Mouse (Mus musculus) erythroblast, embryonic 14.5 days (primary cell): ENCODE measurements around the gene Kif12. TPM values are rescaled to one million over a fixed set of nuclear protein-coding genes. Genes with fewer than 3 reads are reported as not detected.

Experiments
- H3K27me3 ChIP-seq: 2 replicates; pipeline ENCODE4 v1.6.1; 2012; ENCODE audit warnings: inconsistent platforms; ENCODE audit not compliant: control insufficient read depth
- H3K36me3 ChIP-seq: 2 replicates; pipeline ENCODE4 v1.6.1; 2012; ENCODE audit warnings: mild to moderate bottlenecking, inconsistent platforms; ENCODE audit not compliant: control insufficient read depth
- H3K4me1 ChIP-seq: 2 replicates; pipeline ENCODE4 v1.6.1; 2012; ENCODE audit warnings: inconsistent platforms; ENCODE audit not compliant: control insufficient read depth
- H3K4me3 ChIP-seq: replicated peaks from 2 replicates; pipeline ENCODE3; 2012; ENCODE audit warnings: moderate library complexity, mild to moderate bottlenecking, inconsistent platforms
- H3K9me3 ChIP-seq: 2 replicates; pipeline ENCODE4 v1.6.1; 2012; ENCODE audit warnings: low read length, inconsistent platforms, mixed read lengths; ENCODE audit not compliant: control insufficient read depth
- GATA1 ChIP-seq: IDR thresholded peaks from 2 replicates; pipeline ENCODE4 v1.6.1; 2012; ENCODE audit warnings: low read length, inconsistent platforms, mixed read lengths
- TAL1 ChIP-seq: IDR thresholded peaks from 3 replicates; pipeline ENCODE4 v1.6.1; 2012; ENCODE audit warnings: low read length, inconsistent platforms, mixed read lengths
- polyA plus RNA-seq: library from polyadenylated mRNA; stranded (reverse); fragments of >175 nt; gene quantifications from 2 replicates; pipeline ENCODE4 v1.2.3, GENCODE M21; 2012

Gene Kif12
- polyA plus RNA-seq, 1 experiment = not detected

DNA sequence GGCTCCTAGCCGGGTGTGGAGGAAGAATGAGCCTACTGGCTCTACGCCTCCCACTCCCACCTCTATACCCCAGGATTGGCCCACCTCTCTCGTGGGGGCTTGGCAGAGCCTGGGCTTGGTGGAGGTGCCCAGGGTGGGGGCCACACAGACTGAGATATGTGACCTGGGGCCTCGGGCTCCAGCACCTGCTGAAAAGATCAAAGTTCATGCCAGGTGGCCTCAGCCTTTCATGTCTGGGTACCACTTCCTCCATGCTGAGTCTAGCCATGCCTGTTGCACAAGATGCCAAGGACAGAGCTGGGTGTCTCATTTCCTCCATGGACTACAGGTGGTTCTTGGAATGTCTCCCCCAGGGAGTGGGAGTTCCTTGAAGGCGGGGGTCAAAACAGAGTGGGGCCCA lies 5.6 kb downstream of the Kif12 start:
- no peaks in the 10 kb centered on the region; the same call in 1 of the 2 replicates for H3K36me3 ChIP-seq
- H3K4me1 ChIP-seq = no peaks in the 10 kb centered on the region
- H3K9me3 ChIP-seq = no peaks in the 10 kb centered on the region
- TF ChIP-seq GATA1 (no peak), TAL1 (no peak)
- H3K27me3 ChIP-seq = no peaks in the 10 kb centered on the region
- no peak overlapping the region for H3K4me3 ChIP-seq

DNA sequence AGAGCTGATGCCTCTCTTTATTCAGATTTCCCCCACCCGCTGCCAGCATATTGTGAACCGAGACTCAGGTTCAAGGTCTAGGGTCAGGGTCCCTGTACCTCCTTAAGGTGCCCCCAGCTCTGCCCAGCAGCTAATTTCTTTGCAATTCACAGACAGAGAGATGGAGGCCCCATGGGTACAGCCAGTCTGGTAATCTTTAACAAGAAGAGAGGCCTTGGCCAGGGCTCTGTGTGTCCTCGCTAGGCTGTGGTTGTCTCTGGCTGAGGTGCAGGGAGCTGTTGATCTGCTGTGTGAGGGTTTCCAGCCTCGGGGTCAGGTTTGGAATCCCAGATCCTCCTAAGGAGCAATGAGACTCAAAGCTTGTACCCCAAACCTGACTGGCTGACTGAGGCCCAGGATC lies 6.3 kb downstream of the Kif12 start:
- Histone ChIP-seq H3K9me3 (no peaks in the 10 kb centered on the region), H3K27me3 (no peaks in the 10 kb centered on the region), H3K4me3 (no peak overlapping the region), H3K4me1 (no peaks in the 10 kb centered on the region), H3K36me3 (no peaks in the 10 kb centered on the region; the same call in 1 of the 2 replicates)
- TF ChIP-seq TAL1 = no peak
- TF ChIP-seq GATA1 = no peak

DNA sequence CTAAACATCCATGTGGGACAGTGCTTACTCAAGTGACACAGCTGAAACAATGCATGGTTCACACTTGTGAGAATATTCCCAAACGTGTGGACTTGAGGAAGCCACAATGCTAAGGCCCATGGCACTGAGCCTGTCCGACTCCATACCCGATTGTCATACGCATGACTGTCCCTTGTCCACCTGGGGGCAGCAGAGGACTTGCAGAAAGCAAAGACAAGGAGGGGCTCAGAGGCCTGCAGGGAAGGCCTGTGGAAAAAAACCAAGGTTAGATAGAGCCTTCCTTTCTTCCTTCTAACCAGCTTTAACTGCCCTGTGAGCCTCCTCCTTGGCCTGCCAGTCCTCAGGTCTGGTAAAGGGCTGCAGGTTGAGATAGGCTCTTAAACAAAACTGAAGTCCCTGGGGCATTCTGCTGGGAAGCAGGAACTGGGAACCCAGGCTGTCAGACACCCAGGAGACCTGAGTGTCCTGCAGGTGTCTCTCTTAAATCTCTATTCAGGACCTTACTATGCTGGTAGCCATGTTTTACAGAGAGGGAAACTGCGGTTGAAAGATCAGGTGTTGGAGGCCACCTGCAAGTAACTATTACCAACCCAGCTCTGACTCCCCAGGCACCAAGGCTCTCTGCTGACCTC lies 12.9 kb downstream of the Kif12 start:
- Histone ChIP-seq H3K4me1 (no peaks in the 10 kb centered on the region), H3K36me3 (no peaks in the 10 kb centered on the region), H3K4me3 (no peak overlapping the region), H3K27me3 (no peaks in the 10 kb centered on the region), H3K9me3 (no peaks in the 10 kb centered on the region)
- TF ChIP-seq GATA1 (no peak), TAL1 (no peak)

GRCm38 (mm10) chr4:63158192-63158591 lies 13.7 kb downstream of the Kif12 start:
- Histone ChIP-seq H3K36me3 (no peaks in the 10 kb centered on the region), H3K9me3 (no peaks in the 10 kb centered on the region), H3K4me3 (no peak overlapping the region), H3K4me1 (no peaks in the 10 kb centered on the region), H3K27me3 (no peaks in the 10 kb centered on the region)
- TF ChIP-seq GATA1 = no peak

DNA sequence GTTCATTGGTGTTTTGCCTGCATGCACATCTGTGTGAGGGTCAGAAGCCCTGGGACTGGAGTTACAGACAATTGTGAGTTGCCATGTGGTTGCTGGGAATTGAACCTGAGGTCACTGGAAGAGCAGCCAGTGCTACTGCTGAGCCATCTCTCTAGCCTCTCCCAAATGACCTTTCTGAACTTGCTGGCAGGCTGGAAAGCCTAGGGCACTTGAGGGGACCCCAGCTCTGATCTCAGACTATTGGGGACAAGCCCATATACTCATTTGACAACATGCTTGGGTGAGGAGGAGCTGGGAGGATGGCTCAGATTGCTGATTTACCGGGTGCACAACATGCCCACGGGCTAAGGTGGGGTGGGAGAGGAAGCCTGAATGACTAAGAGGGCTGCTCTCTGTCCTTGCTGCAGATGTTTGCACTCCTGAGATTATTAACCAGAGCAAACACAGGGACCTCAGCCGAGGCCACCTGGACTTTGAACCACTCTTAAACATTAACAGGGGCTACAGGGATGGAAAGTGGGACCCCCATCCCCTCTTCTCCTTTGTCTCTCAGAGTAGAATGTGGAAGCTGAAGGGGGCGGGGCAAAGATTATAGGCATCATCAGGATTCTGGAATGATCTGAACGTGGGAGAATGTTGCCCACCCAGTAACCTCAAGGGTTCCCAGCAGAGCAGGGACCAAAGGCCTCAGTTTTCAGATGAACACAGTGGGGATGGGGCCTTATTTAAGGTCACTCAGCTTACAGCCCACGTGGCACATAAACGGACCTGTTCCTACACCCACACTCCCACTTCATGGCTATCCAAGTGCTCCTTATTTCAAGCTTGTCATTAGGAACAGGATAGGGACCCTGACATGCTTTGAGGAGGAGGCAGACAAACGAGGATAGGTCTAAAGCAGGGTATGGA lies 15.0 kb downstream of the Kif12 start:
- Histone ChIP-seq H3K27me3 (no peaks in the 10 kb centered on the region), H3K4me3 (no peak overlapping the region), H3K9me3 (no peaks in the 10 kb centered on the region), H3K36me3 (peaks cover 2% of the 10 kb centered on the region; the same call in 1 of the 2 replicates), H3K4me1 (no peaks in the 10 kb centered on the region)
- TF ChIP-seq TAL1 (no peak), GATA1 (no peak)

GRCm38 (mm10) chr4:63155596-63155995 lies 16.3 kb downstream of the Kif12 start:
- TF ChIP-seq GATA1 = no peak
- TF ChIP-seq TAL1 = no peak
- Histone ChIP-seq H3K9me3 (no peaks in the 10 kb centered on the region), H3K36me3 (peaks cover 2% of the 10 kb centered on the region; the same call in 1 of the 2 replicates), H3K4me1 (no peaks in the 10 kb centered on the region), H3K27me3 (no peaks in the 10 kb centered on the region), H3K4me3 (no peak overlapping the region)

DNA sequence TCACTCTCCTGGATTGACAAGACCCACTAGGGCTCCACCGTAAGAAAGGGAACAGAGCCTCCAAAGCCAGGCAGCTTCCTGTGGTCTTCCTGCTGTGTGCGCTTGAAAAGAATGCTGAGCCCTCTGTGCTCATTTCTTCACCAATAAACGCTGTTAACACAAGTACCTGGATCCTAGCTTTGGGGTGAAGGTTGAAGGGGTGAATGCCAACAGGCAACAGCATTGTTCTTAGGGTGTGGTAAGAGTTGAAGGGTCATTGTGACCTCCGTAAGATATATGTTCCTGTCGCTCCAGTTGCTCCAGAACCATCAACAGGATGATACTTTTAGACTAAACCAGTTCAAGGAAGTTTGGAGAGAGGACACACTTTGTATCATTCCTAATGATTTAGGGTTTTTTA lies 17.2 kb downstream of the Kif12 start, which contains the start of gene Ambp:
Gene Ambp, minus strand, starts transcription at position 101 of the 400 bp plus-strand sequence.
- TF ChIP-seq TAL1 (no peak), GATA1 (no peak)
- H3K4me3 ChIP-seq = peak within 1 kb of the TSS; percentile 56
- H3K4me1 ChIP-seq = no peaks in the 10 kb centered on the region
- H3K36me3 ChIP-seq = peaks cover 5% of the 10 kb centered on the region; the same call in 1 of the 2 replicates
- no peaks in the 10 kb centered on the region for H3K9me3 ChIP-seq
- no peaks in the 10 kb centered on the region for H3K27me3 ChIP-seq

DNA sequence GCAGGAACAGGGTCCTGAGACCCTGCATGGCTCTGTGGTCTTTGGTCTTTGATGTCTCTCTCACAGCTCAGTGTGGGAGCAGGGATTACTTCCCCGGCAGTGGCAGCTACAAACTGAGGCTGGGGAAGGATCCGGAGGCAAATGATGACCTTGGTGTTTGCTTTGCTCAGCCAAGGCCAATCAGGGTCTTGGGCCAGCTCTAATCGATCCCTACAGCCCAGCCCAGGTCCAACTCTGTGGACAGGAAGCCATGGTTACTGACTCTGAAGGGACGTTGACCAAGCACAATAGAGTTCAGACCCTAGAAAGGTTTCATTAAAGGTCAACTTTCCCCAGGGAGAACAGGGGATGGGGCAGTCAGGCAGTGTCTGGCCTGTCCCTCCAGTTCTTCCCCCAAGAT lies 17.9 kb downstream of the Kif12 start:
- TF ChIP-seq TAL1 = no peak
- TF ChIP-seq GATA1 = no peak
- no peaks in the 10 kb centered on the region for H3K9me3 ChIP-seq
- peak overlapping the region; percentile 56 for H3K4me3 ChIP-seq
- no peaks in the 10 kb centered on the region for H3K27me3 ChIP-seq
- H3K4me1 ChIP-seq = no peaks in the 10 kb centered on the region
- H3K36me3 ChIP-seq = peaks cover 5% of the 10 kb centered on the region; the same call in 1 of the 2 replicates

- Histone ChIP-seq H3K27me3 (no peaks in the 10 kb centered on the region), H3K4me1 (no peaks in the 10 kb centered on the region), H3K9me3 (peaks cover 14% of the 10 kb centered on the region), H3K4me3 (no peak overlapping the region), H3K36me3 (peaks cover 11% of the 10 kb centered on the region; the same call in 1 of the 2 replicates)
- no peak for TF ChIP-seq TAL1
- TF ChIP-seq GATA1 = no peak
Observed at GRCm38 (mm10) chr4:63151127-63151526, 20.8 kb downstream of the Kif12 start.
